Mouse (Mus musculus) C2C12 (cell line): ENCODE data around the gene Ttyh2.

ENCODE experiments used
- CEBPB ChIP-seq: IDR thresholded peaks from one replicate; pipeline ENCODE4 v1.6.1; 2011; ENCODE audit warnings: low read depth, mild to moderate bottlenecking, control low read depth, moderate library complexity
- CTCF ChIP-seq: IDR thresholded peaks from one replicate; pipeline ENCODE4 v1.5.1; 2011; ENCODE audit not compliant: control insufficient read depth, insufficient read depth, insufficient read length
- MAX ChIP-seq: IDR thresholded peaks from one replicate; pipeline ENCODE4 v1.6.1; 2011; ENCODE audit warnings: mild to moderate bottlenecking, control low read depth
- USF1 ChIP-seq: IDR thresholded peaks from one replicate; pipeline ENCODE4 v1.6.1; 2011; ENCODE audit warnings: low read depth, mild to moderate bottlenecking, control low read depth, moderate library complexity

- no peak for TF ChIP-seq CTCF
- no peak for TF ChIP-seq MAX
- TF ChIP-seq CEBPB, result no peak
- no peak for TF ChIP-seq USF1
Observed at GRCm38 (mm10) chr11:114683722-114684621, 8.7 kb downstream of the Ttyh2 start.
